Mouse (Mus musculus): ENCODE results near the gene Atp6v0d1. TPM values are rescaled to one million over a fixed set of nuclear protein-coding genes. Genes with fewer than 3 reads are reported as not detected.

Atp6v0d1 gene
- total and polyA plus RNA-seq, 3 experiments: 51.1 to 83.8 TPM; not detected in 1

GRCm38 (mm10) chr8:105531774-105532173 is 34.1 kb downstream of the Atp6v0d1 start (continued):
- TF ChIP-seq JUND (IDR thresholded peaks at IDR 0.05; ENCODE audit: low read depth, low read length): no peak

- H3K27ac ChIP-seq (ENCODE audit: control insufficient read depth, low read depth, low read length): no peak overlapping the region
- DNase-seq (ENCODE audit: low read depth, low spot score): no peak
- no peak for TF ChIP-seq E2F4 (IDR thresholded peaks at IDR 0.05; ENCODE audit: borderline replicate concordance, low read depth, low read length)
- TF ChIP-seq MEF2A (IDR thresholded peaks at IDR 0.05; ENCODE audit: extremely low read depth, insufficient replicate concordance, low read depth, low read length, poor library complexity, severe bottlenecking): no peak
- no peak for TF ChIP-seq TBP (IDR thresholded peaks at IDR 0.05; ENCODE audit: low read depth, low read length)
- TF ChIP-seq ZC3H11A (IDR thresholded peaks at IDR 0.05; ENCODE audit: low read depth, low read length): no peak
- no peak for TF ChIP-seq MYB (IDR thresholded peaks at IDR 0.05; ENCODE audit: low read depth, low read length)
- no peak for TF ChIP-seq ETS1 (IDR thresholded peaks at IDR 0.05; ENCODE audit: low read depth, low read length)
- no peak for TF ChIP-seq ELF1 (IDR thresholded peaks at IDR 0.05; ENCODE audit: low read depth, low read length)
- no peak for TF ChIP-seq RCOR1 (IDR thresholded peaks at IDR 0.05; ENCODE audit: low read depth, low read length)
- no peak for TF ChIP-seq HCFC1 (IDR thresholded peaks at IDR 0.05; ENCODE audit: low read depth, low read length)
- H3K9me3 ChIP-seq (replicated peaks; ENCODE audit: insufficient read depth, low read length): no peaks in the 10 kb centered on the region
- no peaks in the 10 kb centered on the region for H3K79me2 ChIP-seq (ENCODE audit: control insufficient read depth, insufficient read depth, low read length, poor library complexity)
- H3K4me3 ChIP-seq (ENCODE audit: control insufficient read depth in 1 of 2, insufficient read depth in 1 of 2, low read depth in 2 of 2, low read length in 2 of 2): no peak overlapping the region
- no peaks in the 10 kb centered on the region for H3K27me3 ChIP-seq (ENCODE audit: control insufficient read depth in 1 of 2, insufficient read depth in 2 of 2, low read length in 2 of 2)
- peaks cover 0 to 21% of the 10 kb centered on the region in 2 experiments; a peak in 3 of 4 replicates for H3K36me3 ChIP-seq (ENCODE audit: control insufficient read depth in 1 of 2, insufficient read depth in 2 of 2, low read length in 2 of 2)
- H3K4me1 ChIP-seq (ENCODE audit: control insufficient read depth in 1 of 2, insufficient read depth in 2 of 2, low read length in 2 of 2): peaks cover 15 to 16% of the 10 kb centered on the region in 2 experiments
- H3K9ac ChIP-seq (ENCODE audit: control insufficient read depth, low read depth, low read length, poor library complexity, severe bottlenecking): no peak overlapping the region
Measured at GRCm38 (mm10) chr8:105529271-105529670, 36.6 kb downstream of the Atp6v0d1 start.

- no peak for DNase-seq (ENCODE audit: low read depth, low spot score)
- H3K4me3 ChIP-seq (ENCODE audit: control insufficient read depth in 1 of 2, insufficient read depth in 1 of 2, low read depth in 2 of 2, low read length in 2 of 2): no peak overlapping the region
- TF ChIP-seq RCOR1 (IDR thresholded peaks at IDR 0.05; ENCODE audit: low read depth, low read length) (no peak), NELFE (IDR thresholded peaks at IDR 0.05; ENCODE audit: low read depth, low read length) (no peak), TBP (IDR thresholded peaks at IDR 0.05; ENCODE audit: low read depth, low read length) (no peak), GATA1 (IDR thresholded peaks at IDR 0.05; ENCODE audit: low read depth, low read length) (no peak), E2F4 (IDR thresholded peaks at IDR 0.05; ENCODE audit: borderline replicate concordance, low read depth, low read length) (no peak), JUND (IDR thresholded peaks at IDR 0.05; ENCODE audit: low read depth, low read length) (no peak), USF1 (IDR thresholded peaks at IDR 0.05; ENCODE audit: low read depth, low read length) (no peak), POLR2AphosphoS2 (IDR thresholded peaks at IDR 0.05; ENCODE audit: low read length) (no peak)
- H3K27ac ChIP-seq (ENCODE audit: control insufficient read depth, low read depth, low read length): no peak overlapping the region
- no peak overlapping the region for H3K9ac ChIP-seq (ENCODE audit: control insufficient read depth, low read depth, low read length, poor library complexity, severe bottlenecking)
- H3K27me3 ChIP-seq (ENCODE audit: control insufficient read depth in 1 of 2, insufficient read depth in 2 of 2, low read length in 2 of 2): no peaks in the 10 kb centered on the region
- H3K4me1 ChIP-seq (ENCODE audit: control insufficient read depth in 1 of 2, insufficient read depth in 2 of 2, low read length in 2 of 2): peaks cover 7 to 9% of the 10 kb centered on the region in 2 experiments; a peak in 3 of 4 replicates
- H3K36me3 ChIP-seq (ENCODE audit: control insufficient read depth in 1 of 2, insufficient read depth in 2 of 2, low read length in 2 of 2): peaks cover 0 to 12% of the 10 kb centered on the region in 2 experiments; a peak in 3 of 4 replicates
- H3K79me2 ChIP-seq (ENCODE audit: control insufficient read depth, insufficient read depth, low read length, poor library complexity): no peaks in the 10 kb centered on the region
- no peaks in the 10 kb centered on the region for H3K9me3 ChIP-seq (replicated peaks; ENCODE audit: insufficient read depth, low read length)
Measured at GRCm38 (mm10) chr8:105528206-105528605, 37.6 kb downstream of the Atp6v0d1 start.

Data from MEL (cell line).